Mouse (Mus musculus) left cerebral cortex, postnatal 10 days (tissue): Measurements from ENCODE around the gene Angel1. TPM values are rescaled to one million over a fixed set of nuclear protein-coding genes. Genes with fewer than 3 reads are reported as not detected.
A peak's percentile ranks its signal among the peaks of the same experiment; 100 is the strongest.

ENCODE experiments used
- DNase-seq, 2 experiments: peaks; one replicate each; pipeline ENCODE4 v3.0.0; 2021 to 2022; ENCODE audit warnings: low spot score in 2 of 2, mixed read lengths in 1 of 2; ENCODE audit errors: extremely low spot score in 1 of 2
- intact Hi-C: fragments of 180-260 bp; cut with DNase I; formaldehyde crosslinking; loops from one replicate; pipeline ENCODE4 v1.15.1; 2025
- total RNA-seq, 2 experiments: library from RNA; stranded (reverse); gene quantifications; 2 replicates each; pipeline ENCODE4 v1.2.3; 2021

The Angel1 gene
- total RNA-seq, 2 experiments from 2014 or later, result 9.0 to 9.8 TPM

DNA sequence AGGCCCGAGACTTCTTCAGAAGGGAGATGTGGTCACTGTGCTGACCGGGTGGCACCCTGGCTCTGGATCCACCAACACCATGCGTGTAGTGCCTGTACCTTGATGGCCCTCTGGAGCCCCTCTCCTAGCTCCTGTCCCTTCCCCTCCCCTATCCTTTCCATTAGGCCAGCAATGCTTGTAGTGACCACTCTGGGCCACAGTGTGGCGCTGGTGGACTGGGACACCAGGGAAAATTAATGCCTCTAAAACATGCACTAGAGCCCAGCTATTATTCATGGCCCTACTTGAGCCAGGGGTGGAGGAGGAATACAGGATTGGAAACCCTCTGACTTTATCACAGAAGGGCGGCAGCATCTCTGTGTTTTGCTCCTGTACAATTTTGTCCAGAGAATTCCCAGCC lies 10.9 kb downstream of the Angel1 start:
- DNase-seq, result peak in 1 of 2 experiments; percentile 79
- intact Hi-C loops, result no loop called here

GRCm38 (mm10) chr12:86714026-86714425 lies 12.2 kb downstream of the Angel1 start:
- intact Hi-C loops, result no loop called here
- DNase-seq, result no peak

DNA sequence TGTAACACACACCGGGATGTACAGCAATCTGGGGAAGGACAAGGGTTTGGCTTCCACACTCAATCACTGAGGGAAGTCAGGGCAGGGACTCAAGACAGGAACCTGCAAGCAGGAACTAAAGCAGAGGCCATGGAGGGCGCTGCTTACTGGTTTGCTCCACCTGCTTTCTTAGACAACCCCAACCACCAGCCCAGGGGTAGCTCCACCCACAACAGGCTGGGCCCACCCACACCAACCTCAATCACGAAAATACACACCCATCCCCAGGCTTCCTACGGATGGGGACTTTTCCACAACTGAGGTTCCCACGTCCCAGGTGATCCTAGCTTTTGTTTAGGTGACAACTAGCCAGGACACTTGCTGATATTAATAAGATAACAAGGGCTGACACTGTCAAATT lies 20.4 kb downstream of the Angel1 start:
- intact Hi-C loops, result no loop called here
- no peak for DNase-seq

DNA sequence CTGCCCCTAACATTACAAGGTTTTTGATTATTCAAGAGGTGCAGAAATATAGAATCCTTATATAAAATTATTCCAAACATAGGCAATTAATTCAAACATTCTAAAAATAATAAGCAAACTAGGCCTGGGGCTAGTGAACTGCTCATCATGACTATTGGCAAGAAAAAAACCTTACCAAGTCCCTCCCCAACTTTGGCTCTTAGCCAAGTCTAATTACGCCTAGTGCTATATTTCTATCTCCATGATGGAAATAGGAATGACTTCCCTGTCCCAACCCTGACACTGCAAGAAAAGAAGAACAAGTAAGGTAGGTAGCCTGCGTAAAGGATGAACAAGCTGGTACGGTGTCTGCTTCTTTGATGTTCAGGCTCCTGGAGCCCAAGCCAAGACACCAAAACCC lies 23.6 kb downstream of the Angel1 start:
- peak in 1 of 2 experiments; percentile 11 for DNase-seq
- intact Hi-C loops, result no loop called here

DNA sequence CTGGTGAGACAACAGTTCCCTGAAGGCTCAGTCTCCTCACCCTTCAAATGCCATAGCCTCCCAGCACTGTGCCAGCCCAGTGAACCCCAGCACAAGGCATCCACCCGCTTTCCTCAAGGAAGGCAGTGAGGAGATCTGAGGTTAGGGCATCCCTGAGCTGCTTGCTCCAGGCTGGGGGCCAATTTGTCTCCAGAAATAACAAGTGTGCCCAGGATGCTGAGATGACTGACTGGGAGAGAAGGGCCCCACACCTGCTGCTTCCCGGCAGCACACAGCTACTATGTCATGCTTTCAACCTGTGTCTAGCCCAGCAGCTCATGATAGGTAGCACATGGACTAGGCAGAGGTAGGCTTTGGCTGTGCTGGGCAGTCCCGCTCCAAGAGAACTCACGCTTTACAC lies 24.8 kb downstream of the Angel1 start:
- DNase-seq, result peak in 1 of 2 experiments; percentile 20
- intact Hi-C loops, result no loop called here

GRCm38 (mm10) chr12:86700927-86701310 lies 25.3 kb downstream of the Angel1 start:
- intact Hi-C loops, result no loop called here
- DNase-seq, result peak in 1 of 2 experiments; percentile 26

DNA sequence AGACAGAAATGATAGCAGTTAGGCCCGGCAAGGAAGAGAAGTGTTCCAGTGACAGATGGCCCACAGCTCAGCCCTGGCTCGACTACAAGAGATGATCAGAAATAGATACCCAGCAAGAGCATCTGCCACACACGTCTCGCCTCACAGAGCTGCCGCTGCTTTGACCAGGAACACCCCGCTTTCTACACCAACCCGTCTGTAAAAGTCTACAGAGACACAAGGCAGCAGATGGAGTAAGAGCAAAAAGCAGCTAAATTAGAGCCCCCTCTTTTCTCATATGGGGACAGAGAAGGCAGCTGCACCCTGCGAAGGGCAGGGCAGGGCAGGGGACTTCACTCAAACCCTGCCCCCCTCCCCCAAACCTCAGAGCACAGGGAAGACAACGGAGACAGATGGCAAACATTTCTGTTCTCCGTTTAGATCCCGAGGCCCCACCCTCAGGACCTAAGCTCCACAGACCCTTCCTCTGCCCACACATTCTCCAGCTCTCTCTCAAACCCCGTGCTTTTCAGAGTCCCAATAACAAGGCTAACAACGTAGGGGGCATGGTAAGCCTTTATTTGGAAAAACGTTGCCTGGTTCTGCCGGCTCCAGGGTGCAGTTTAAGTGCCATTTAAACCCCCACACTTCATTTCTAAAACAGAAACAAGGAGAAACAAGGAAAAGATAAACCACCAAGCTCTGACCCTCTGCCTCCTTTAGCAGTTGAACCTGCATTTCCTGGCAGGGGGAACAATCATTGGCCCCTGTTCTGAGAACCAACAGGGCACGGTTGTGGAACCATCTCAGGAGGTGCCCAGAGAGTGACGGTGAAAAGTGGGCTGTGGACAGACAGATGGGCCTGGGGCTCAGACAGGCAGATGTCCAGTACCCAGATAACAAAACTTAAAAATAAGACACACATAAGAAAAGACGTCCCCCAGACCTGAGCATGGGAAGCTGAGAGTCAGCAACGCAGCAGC lies 26.0 kb downstream of the Angel1 start:
- intact Hi-C loops, result no loop called here
- peak; percentile 59 to 88 for DNase-seq

- DNase-seq, result no peak
- intact Hi-C loops, result no loop called here
These were observed 27.7 kb downstream of the Angel1 start for GRCm38 (mm10) chr12:86698537-86698936.

- no peak for DNase-seq
- intact Hi-C loops, result no loop called here
These were observed 28.3 kb downstream of the Angel1 start for GRCm38 (mm10) chr12:86697996-86698395.

DNA sequence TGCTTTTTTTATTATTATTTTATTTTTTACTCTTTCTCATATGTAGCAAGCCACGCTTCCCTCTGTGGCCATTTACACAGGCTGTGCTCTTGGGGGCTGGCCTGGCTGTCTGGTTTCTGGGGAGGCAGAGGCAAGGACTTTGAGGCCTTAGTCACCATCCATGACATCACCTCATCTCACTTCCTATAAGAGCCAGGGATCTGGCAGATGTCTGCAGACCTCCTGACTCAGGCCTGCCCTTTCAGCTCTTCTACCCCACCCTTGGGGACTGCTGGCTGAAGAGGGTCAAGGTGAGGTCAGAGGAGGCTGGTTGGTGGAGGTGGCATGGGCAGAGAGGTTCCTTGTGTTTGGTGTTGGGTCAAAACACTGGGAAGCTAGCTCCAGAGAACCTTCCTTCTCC lies 31.8 kb downstream of the Angel1 start:
- intact Hi-C loops, result no loop called here
- no peak for DNase-seq

GRCm38 (mm10) chr12:86693389-86693788 lies 32.9 kb downstream of the Angel1 start:
- no peak for DNase-seq
- intact Hi-C loops, result no loop called here

DNA sequence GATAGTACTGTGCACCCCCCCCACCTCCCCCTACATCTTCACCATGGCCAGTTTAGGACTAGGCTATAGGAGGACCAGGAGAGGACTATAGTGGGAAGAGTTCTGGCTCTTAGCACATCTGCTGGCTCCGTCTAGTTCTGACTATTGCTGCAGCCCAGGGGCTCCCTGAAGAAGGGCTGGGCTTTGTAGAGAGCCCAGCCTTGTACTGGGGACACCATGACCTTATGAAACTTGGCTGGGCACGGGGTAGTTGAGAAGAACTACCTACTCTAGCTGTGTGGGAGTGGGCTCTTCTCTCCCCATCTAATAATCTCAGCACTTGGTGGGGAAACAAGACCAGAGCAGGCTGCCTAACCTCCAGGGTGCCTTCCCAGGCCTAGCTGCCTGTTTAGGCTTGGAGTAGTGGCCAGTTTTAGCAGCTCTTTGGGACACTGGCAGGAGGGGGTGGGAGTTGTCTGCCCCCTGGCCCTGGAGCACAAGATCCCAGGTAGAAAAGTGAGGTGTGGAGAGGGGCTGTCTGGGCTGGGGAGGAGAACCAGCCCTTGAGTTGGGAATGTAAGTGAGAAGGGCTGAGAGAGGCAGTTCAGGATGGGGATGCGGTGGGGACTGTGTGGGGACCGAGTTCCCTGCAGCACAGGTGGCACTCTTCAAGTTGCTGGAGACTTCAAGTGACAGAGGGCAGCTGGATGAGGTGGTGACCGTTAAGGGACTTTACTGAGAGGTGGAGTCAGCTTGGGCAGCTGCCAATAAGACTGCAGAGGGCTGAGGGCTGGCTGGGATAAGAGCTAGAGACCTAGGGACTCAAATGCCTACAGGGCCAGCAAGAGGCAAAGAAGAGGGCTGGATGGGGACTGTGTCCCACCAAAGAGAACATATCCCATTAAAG lies 33.5 kb downstream of the Angel1 start:
- DNase-seq, result no peak
- intact Hi-C loops, result no loop called here

DNA sequence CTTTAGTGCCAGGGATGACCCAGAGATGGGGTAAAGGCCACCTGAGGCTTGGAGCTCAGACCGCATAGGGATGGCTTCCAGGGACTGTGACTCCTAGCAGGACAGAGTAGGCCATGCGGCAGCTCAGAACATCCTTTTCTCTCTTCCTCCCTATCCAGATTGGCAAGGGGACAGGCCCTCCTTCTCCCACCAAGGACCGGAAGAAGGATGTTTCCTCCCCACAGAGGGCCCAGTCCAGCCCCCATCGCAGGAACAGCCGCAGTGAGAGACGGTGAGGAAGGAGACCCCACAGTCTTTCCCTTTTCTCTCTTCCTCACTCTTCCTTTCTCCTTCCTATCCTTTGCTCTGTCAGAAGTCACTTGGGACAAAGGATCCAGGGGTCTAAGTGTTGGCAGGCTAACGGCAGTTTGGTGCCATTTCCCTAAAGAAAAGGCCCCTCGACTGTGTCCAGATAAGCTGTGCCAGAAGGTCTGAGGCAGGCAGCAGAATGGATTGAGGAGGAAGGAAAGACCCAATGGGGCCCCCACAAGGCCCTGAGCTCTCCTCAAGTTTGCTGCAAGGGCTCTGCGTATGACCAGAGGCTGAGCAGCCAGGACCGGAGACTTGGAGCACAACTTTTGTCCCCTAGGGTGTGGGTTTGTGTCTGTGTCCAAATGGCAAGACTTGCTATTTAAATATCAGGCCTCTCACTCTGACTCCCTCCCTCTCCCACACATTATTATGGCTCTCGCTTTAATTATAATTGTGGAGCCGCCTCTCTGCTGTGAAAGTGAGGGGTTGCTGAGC lies 35.4 kb downstream of the Angel1 start:
- DNase-seq, result no peak
- intact Hi-C loops, result no loop called here

DNA sequence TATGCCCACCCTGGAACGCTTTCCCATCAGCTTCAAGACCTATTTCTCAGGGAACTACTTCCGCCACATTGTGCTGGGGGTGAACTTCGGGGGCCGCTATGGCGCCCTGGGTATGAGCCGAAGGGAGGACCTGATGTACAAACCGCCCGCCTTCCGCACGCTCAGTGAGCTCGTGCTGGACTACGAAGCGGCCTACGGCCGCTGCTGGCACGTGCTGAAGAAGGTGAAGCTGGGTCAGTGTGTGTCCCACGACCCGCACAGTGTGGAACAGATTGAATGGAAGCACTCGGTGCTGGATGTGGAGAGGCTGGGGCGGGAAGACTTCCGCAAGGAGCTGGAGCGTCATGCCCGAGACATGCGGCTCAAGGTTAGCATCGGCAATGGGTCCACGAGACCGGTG lies 37.3 kb downstream of the Angel1 start:
- intact Hi-C loops, result no loop called here
- DNase-seq, result no peak

GRCm38 (mm10) chr12:86687971-86688573 lies 38.2 kb downstream of the Angel1 start:
- intact Hi-C loops, result no loop called here
- DNase-seq, result peak in 1 of 2 experiments; percentile 74

DNA sequence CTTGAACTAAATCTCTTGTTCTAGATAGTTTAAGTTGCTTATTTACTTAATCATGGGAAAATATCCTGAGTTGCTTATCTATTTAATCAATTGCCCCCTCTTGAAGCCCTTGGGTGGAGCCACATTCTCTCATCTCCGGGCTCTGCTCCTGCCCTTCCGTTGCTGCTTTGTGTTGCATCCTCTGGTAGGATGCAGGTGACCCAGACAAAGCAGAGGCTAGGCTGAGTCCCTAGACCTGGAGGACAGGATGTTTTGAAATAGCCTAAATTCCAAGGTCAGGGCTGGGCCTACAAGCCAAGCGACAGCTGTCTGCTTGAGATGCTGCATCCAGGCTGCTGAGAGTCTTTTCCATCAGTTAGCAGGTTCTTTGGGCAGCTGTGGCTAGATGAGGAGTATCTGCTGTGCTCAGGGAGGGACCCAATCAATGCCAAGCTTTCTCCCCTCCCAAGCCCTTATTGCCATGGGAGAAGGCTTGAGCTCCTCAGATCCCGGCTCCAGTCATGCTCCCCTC lies 38.8 kb downstream of the Angel1 start:
- DNase-seq, result no peak
- intact Hi-C loops, result no loop called here

GRCm38 (mm10) chr12:86686551-86687330 lies 39.5 kb downstream of the Angel1 start:
- intact Hi-C loops, result no loop called here
- DNase-seq, result peak in 1 of 2 experiments; percentile 56

DNA sequence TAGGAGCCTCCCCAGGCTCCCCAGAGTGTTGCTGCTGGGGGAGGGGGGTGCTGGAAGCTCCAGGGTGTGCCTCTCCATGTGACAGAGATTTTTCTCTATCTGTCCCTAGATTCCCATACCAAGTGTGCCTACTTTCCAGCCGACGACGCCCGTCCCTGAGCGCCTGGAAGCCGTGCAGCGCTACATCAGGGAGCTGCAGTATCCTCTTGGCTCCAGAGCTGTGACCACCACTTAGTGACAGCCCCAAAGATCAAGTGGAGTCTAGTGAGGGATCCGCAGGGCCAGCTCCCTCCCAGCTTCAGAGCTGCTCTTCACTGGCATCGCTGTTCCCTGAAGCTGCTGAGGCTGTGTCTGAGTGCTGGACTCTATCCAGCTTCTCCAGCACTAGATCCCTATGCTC lies 41.0 kb downstream of the Angel1 start:
- intact Hi-C loops, result no loop called here
- no peak for DNase-seq
